Mouse (Mus musculus) stomach, postnatal 0 days (tissue): ENCODE measurements around the gene Lkaaear1. TPM values are rescaled to one million over a fixed set of nuclear protein-coding genes. Genes with fewer than 3 reads are reported as not detected.

Experiments used
- ATAC-seq: fragments of 200-750 bp; cut with Nextera tagmentation; 2 replicates; pipeline ENCODE4 v1.8.0; 2017; ENCODE audit not compliant: low FRiP score, low TSS enrichment
- DNase-seq: peaks from one replicate; pipeline ENCODE4 v3.0.0-alpha.2; 2016; ENCODE audit warnings: low spot score
- H3K27ac ChIP-seq: fragments of 300-500 bp; sonication (generic); replicated peaks from 2 replicates; pipeline ENCODE4 v1.5.1; 2014; ENCODE audit warnings: mild to moderate bottlenecking, control low read depth
- H3K27me3 ChIP-seq: fragments of 300-500 bp; sonication (generic); 2 replicates; pipeline ENCODE4 v1.6.1; 2014; ENCODE audit warnings: low read length; ENCODE audit not compliant: control insufficient read depth, insufficient read depth
- H3K36me3 ChIP-seq: fragments of 300-500 bp; sonication (generic); 2 replicates; pipeline ENCODE4 v1.6.1; 2014; ENCODE audit warnings: low read length, mixed read lengths; ENCODE audit not compliant: control insufficient read depth, insufficient read depth
- H3K4me1 ChIP-seq: fragments of 300-500 bp; sonication (generic); replicated peaks from 2 replicates; pipeline ENCODE4 v1.6.1; 2014; ENCODE audit warnings: antibody characterized with exemption; ENCODE audit not compliant: control insufficient read depth, insufficient read depth
- H3K4me2 ChIP-seq: fragments of 300-500 bp; sonication (generic); replicated peaks from 2 replicates; pipeline ENCODE4 v1.6.1; 2014; ENCODE audit warnings: low read depth, mild to moderate bottlenecking, control low read depth, moderate library complexity
- H3K4me3 ChIP-seq: fragments of 300-500 bp; sonication (generic); 2 replicates; pipeline ENCODE4 v1.5.1; 2014; ENCODE audit warnings: low read depth, low read length, control low read depth
- H3K9ac ChIP-seq: fragments of 300-500 bp; sonication (generic); 2 replicates; pipeline ENCODE4 v1.6.1; 2014; ENCODE audit warnings: mild to moderate bottlenecking, low read length, control low read depth, mixed read lengths
- H3K9me3 ChIP-seq: fragments of 300-500 bp; sonication (generic); 2 replicates; pipeline ENCODE4 v1.6.1; 2016; ENCODE audit warnings: low read length; ENCODE audit not compliant: control insufficient read depth
- CTCF ChIP-seq: IDR thresholded peaks from 2 replicates; pipeline ENCODE4 v1.5.1; 2016; ENCODE audit warnings: antibody characterized with exemption, low read depth, mild to moderate bottlenecking, moderate library complexity
- EP300 ChIP-seq: optimal IDR thresholded peaks from 2 replicates; pipeline ENCODE3; 2016; ENCODE audit warnings: antibody characterized with exemption
- WGBS: fragments of 180-500 bp; shearing (Covaris S2); extraction: QIAGEN DNeasy Blood & Tissue Kit; methylation state at CpG from one replicate; pipeline ENCODE4 v1.1.7; 2014; 5-methylcytosine and 5-hydroxymethylcytosine counted together
- polyA plus RNA-seq: library from polyadenylated mRNA; unstranded; fragments of >200 nt; fragmentation: Nextera tagmentation; extraction: Ambion mirVana; gene quantifications from 2 replicates; pipeline ENCODE4 v1.2.1, GENCODE M21; 2015

The Lkaaear1 gene
- polyA plus RNA-seq, 1 experiment from 2014 or later = not detected

DNA sequence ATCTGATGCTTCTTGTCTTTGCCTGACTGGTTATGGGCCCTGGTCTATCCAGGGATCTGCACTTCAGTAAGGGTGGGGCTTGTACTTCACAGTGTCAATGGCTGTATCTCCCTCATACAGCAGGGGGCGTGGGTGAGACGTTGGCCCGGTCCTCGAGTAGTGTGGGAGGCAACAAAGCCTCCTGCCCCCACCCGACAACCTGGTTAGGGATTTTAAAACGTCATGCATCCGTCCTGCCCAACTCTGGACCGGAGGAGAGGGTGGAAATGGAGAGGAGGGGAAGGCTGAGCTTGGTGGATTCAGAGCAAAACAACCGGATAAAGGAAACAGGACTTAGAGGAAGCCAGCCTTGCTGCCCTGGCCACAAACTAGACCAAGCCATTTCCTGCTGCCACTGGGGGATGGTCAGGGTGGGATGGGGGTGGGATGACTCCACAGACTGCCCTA lies 38.6 kb downstream of the Lkaaear1 start:
- 12% methylated on average over 9 of the region's 9 CpGs for WGBS
- ATAC-seq (peak; percentile 85), DNase-seq (peak; percentile 79)
- Histone ChIP-seq H3K9me3 (no peaks in the 10 kb centered on the region), H3K4me2 (0 out of 2 replicates have a peak overlapping the region, but pooled peaks have one; percentile 14), H3K4me3 (no peak overlapping the region), H3K27me3 (no peaks in the 10 kb centered on the region), H3K36me3 (peaks cover 14% of the 10 kb centered on the region), H3K27ac (0 out of 2 replicates have a peak overlapping the region, but pooled peaks have one; percentile 8), H3K4me1 (no peaks in the 10 kb centered on the region), H3K9ac (no peak overlapping the region)
- TF ChIP-seq EP300 (no peak), CTCF (peak; percentile 85)

DNA sequence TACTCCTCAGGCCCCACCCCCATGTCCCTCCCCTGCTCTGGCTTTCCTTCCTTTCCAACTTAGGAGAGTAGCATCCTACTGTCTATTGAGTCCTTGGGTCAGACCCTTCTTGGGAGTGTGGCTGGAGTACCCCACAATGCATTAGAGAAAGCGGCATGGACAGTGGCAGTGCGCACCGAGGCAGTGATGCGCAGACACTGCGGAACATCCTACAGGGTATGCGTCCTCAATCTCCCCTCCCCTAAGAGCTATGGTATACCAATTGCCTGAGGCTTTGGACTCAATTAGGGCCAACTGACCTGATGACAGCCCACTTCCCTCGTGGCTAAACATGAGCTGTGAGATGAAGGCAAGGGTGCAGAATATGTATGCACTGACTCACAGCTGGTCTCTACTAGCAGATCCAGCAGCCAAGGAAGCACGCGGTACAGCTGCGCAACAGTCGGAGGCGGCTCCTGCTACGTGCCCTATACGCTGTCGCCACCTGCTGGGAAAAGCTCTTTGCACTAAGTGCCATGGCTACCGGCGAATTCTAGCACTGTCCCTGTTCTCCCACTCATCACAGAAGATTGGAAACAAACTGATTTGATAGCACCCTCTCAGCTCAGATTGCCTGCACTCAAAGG lies 39.2 kb downstream of the Lkaaear1 start:
- 40% methylated on average over 17 of the region's 17 CpGs for WGBS
- Histone ChIP-seq H3K4me3 (no peak overlapping the region), H3K4me1 (no peaks in the 10 kb centered on the region), H3K27ac (0 out of 2 replicates have a peak overlapping the region, but pooled peaks have one; percentile 6), H3K36me3 (peaks cover 14% of the 10 kb centered on the region), H3K9ac (peak overlapping the region; percentile 8; the same call in 1 of the 2 replicates), H3K27me3 (no peaks in the 10 kb centered on the region), H3K4me2 (no peak overlapping the region), H3K9me3 (no peaks in the 10 kb centered on the region)
- DNase-seq (peak; percentile 63), ATAC-seq (peak; percentile 68)
- TF ChIP-seq EP300 (no peak), CTCF (no peak)

DNA sequence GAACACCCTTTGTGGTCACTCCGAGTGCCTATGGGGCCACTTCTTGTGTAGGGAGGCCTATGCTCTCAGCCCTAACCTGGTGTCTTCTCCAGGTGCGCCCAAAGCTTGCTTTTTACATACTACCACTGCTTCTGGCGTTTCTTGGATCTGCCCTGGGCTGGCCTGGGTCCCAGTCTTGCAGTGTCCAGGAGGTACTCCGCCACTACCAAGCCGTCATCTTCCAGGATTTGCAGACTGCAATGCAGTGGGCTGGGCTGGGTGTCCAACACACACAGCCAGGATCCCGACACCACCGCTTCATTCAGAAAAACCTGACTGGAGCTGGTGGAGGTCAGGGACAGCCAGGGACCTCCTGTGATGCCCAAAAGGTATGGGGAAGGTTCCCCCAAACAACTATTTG lies 39.7 kb downstream of the Lkaaear1 start:
- Histone ChIP-seq H3K4me2 (no peak overlapping the region), H3K4me3 (no peak overlapping the region), H3K27me3 (no peaks in the 10 kb centered on the region), H3K4me1 (no peaks in the 10 kb centered on the region), H3K9ac (no peak overlapping the region), H3K9me3 (no peaks in the 10 kb centered on the region), H3K36me3 (peaks cover 18% of the 10 kb centered on the region), H3K27ac (no peak overlapping the region)
- 78% methylated on average over 7 of the region's 7 CpGs for WGBS
- TF ChIP-seq EP300 (no peak), CTCF (no peak)
- ATAC-seq = no peak
- no peak for DNase-seq

DNA sequence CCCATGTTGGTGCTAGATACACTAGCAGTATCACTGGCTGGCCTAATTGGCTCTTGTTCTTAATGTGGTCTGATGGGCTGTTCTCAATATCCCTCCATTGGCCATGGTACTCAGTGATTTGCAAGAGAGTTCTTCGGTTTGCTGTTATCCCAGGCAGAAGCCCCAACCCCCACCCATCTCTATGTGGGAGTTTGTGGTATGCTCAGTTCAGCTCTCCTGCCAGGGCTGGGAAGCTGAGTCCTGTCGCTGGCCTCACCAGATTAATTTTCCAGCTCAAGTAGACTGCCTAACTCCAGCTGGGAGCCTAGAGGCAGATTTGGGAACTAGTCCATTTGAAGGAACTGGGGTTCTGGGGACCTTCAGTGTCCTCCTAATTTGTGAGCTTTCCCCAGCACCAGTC lies 40.8 kb downstream of the Lkaaear1 start:
- Histone ChIP-seq H3K9ac (no peak overlapping the region), H3K27me3 (no peaks in the 10 kb centered on the region), H3K4me1 (no peaks in the 10 kb centered on the region), H3K27ac (no peak overlapping the region), H3K36me3 (peaks cover 25% of the 10 kb centered on the region), H3K4me3 (no peak overlapping the region), H3K9me3 (no peaks in the 10 kb centered on the region), H3K4me2 (no peak overlapping the region)
- WGBS = 65% methylated on average over 2 of the region's 2 CpGs
- no peak for TF ChIP-seq CTCF
- TF ChIP-seq EP300 = no peak
- ATAC-seq (no peak), DNase-seq (no peak)

DNA sequence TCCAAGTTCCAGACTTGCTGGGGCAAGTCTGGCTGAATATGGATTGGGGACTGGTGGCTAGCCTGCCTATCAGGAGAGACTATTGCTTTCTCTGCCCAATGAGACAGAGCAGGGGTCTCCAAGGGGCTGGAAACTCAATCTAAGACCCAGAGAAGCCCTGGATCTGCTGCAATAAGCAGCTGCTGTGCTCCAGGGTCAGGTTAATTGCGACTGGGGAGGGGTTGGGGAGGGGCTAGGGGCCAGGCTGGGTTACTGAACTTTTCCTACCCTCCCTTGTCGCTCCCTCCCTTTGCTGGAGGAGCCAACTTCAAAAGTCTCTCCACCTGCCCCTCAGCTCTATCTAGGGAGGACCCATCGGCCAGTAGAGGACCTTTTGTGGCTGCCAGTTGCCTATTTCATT lies 41.5 kb downstream of the Lkaaear1 start, which contains the start of gene Gm29797:
Gene Gm29797 (plus strand): TSS at position 301 of the 400 bp plus-strand sequence.
- ATAC-seq (no peak), DNase-seq (no peak)
- Histone ChIP-seq H3K4me1 (no peaks in the 10 kb centered on the region), H3K4me3 (no peak within 1 kb of the TSS), H3K4me2 (no peak within 1 kb of the TSS), H3K9ac (no peak within 1 kb of the TSS), H3K9me3 (no peaks in the 10 kb centered on the region), H3K27me3 (no peaks in the 10 kb centered on the region), H3K36me3 (peaks cover 26% of the 10 kb centered on the region), H3K27ac (no peak within 1 kb of the TSS)
- WGBS = 79% methylated on average over 3 of the region's 3 CpGs
- no peak for TF ChIP-seq EP300
- no peak for TF ChIP-seq CTCF

DNA sequence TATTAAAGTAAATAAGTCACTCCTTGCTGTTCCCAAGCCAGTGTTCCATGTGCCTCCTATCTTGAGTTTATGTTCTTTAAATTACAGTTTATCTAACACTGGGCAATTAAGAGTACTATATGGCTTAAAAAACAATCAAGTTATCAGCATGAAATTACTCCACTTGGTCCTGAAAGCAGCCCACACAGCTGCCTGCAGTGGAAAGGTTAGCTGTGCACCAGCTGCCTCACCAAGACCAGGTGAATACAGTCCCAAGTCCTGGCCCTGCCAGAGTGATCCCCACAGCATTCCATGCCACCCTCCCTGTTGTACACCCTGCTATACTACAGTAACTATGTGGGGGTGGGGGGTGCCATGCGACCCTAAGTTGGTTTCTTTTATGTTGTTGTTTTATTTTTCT lies 44.7 kb downstream of the Lkaaear1 start:
- Histone ChIP-seq H3K9ac (no peak overlapping the region), H3K27me3 (no peaks in the 10 kb centered on the region), H3K9me3 (no peaks in the 10 kb centered on the region), H3K4me3 (no peak overlapping the region), H3K27ac (no peak overlapping the region), H3K4me1 (no peaks in the 10 kb centered on the region), H3K4me2 (no peak overlapping the region), H3K36me3 (peaks cover 38% of the 10 kb centered on the region)
- DNase-seq = no peak
- ATAC-seq = no peak
- 94% methylated on average over 1 of the region's 1 CpGs for WGBS
- TF ChIP-seq CTCF (no peak), EP300 (no peak)
